ENCODE assay signal across 33 mouse cellular contexts in genomic region chr1:155636648-155637047, GRCm38 (mm10).
"Had no signal": no experiment of that assay in that cellular context is flagged by ENCODE, and none has a peak within 500 bp of the region (broad histone marks: within the 10 kb centered on the region; RNA-seq: fewer than 3 reads in every experiment).

No protein-coding gene starts in this region.

- H3K4me1 ChIP-seq: heart, embryonic 10.5 days; heart, embryonic 12.5 days; heart, embryonic 13.5 days; heart, embryonic 15.5 days; hindbrain, embryonic 10.5 days; hindbrain, embryonic 12.5 days; hindbrain, embryonic 13.5 days; hindbrain, embryonic 15.5 days; kidney, embryonic 15.5 days had no signal

- H3K9ac ChIP-seq: heart, embryonic 12.5 days; heart, embryonic 13.5 days; heart, embryonic 15.5 days; hindbrain, embryonic 12.5 days; hindbrain, embryonic 13.5 days; hindbrain, embryonic 14.5 days; hindbrain, embryonic 15.5 days; kidney, embryonic 15.5 days had no signal

- H3K4me3 ChIP-seq: heart, adult 2 months; heart, embryonic 10.5 days; heart, embryonic 12.5 days; heart, embryonic 13.5 days; heart, embryonic 15.5 days; hindbrain, embryonic 10.5 days; hindbrain, embryonic 12.5 days; hindbrain, embryonic 13.5 days; hindbrain, embryonic 15.5 days; kidney, embryonic 15.5 days; layer of hippocampus, adult 2 months; left cerebral cortex, adult 2 months had no signal

- H3K9me3 ChIP-seq: heart, embryonic 10.5 days; heart, embryonic 12.5 days; heart, embryonic 13.5 days; heart, embryonic 15.5 days; hindbrain, embryonic 10.5 days; hindbrain, embryonic 12.5 days; hindbrain, embryonic 13.5 days; hindbrain, embryonic 15.5 days; kidney, embryonic 15.5 days had no signal

- H3K4me2 ChIP-seq: heart, embryonic 11.5 days; heart, embryonic 12.5 days; heart, embryonic 13.5 days; heart, embryonic 15.5 days; hindbrain, embryonic 12.5 days; hindbrain, embryonic 13.5 days; hindbrain, embryonic 14.5 days; hindbrain, embryonic 15.5 days; kidney, embryonic 15.5 days had no signal

- ATAC-seq: hindbrain, embryonic 16.5 days; hindbrain, postnatal 0 days; inflammation-experienced regulatory T-cells, adult 6 months had no signal

- H3K27ac ChIP-seq: heart, adult 2 months; heart, embryonic 10.5 days; heart, embryonic 13.5 days; heart, embryonic 15.5 days; hindbrain, embryonic 10.5 days; hindbrain, embryonic 12.5 days; hindbrain, embryonic 13.5 days; hindbrain, embryonic 14.5 days; hindbrain, embryonic 15.5 days; hindbrain, postnatal 0 days; kidney, embryonic 15.5 days; kidney, postnatal 0 days; layer of hippocampus, adult 2 months; left cerebral cortex, adult 2 months had no signal

- H3K27me3 ChIP-seq: heart, embryonic 12.5 days; heart, embryonic 13.5 days; heart, embryonic 15.5 days; hindbrain, embryonic 12.5 days; hindbrain, embryonic 13.5 days; hindbrain, embryonic 15.5 days; kidney, embryonic 15.5 days had no signal

- DNase-seq: heart, adult 18-20 months; heart, adult 2 months; heart, postnatal 10 days; heart, postnatal 14 days; heart, postnatal 4 days; kidney, adult 11 months; kidney, adult 18-20 months; kidney, adult 8-10 months; kidney, adult 9 months; kidney, postnatal 10 days; kidney, postnatal 14 days; kidney, postnatal 25 days; kidney, postnatal 36 days; kidney, postnatal 4 days; layer of hippocampus, adult 9-11 months; layer of hippocampus, postnatal 36 days had no signal

- H3K36me3 ChIP-seq: heart, embryonic 10.5 days; heart, embryonic 12.5 days; heart, embryonic 13.5 days; heart, embryonic 15.5 days; hindbrain, embryonic 10.5 days; hindbrain, embryonic 12.5 days; hindbrain, embryonic 13.5 days; hindbrain, embryonic 15.5 days; kidney, embryonic 15.5 days had no signal
